Mouse (Mus musculus) neural tube, embryonic 14.5 days (tissue): ENCODE measurements around the gene Clcf1. TPM values are rescaled to one million over a fixed set of nuclear protein-coding genes. Genes with fewer than 3 reads are reported as not detected.

ENCODE experiments used
- ATAC-seq: fragments of 200-750 bp; cut with Nextera tagmentation; 2 replicates; pipeline ENCODE4 v1.8.0; 2017; ENCODE audit warnings: low read depth, mild to moderate bottlenecking, moderate TSS enrichment, moderate library complexity
- H3K27ac ChIP-seq: fragments of 300-500 bp; sonication (generic); 2 replicates; pipeline ENCODE4 v1.5.1; 2014; ENCODE audit warnings: low read depth, mild to moderate bottlenecking, control low read depth, low read length, moderate library complexity, mixed read lengths
- H3K27me3 ChIP-seq: fragments of 300-500 bp; sonication (generic); 2 replicates; pipeline ENCODE4 v1.6.1; 2014; ENCODE audit warnings: low read length; ENCODE audit not compliant: control insufficient read depth, insufficient read depth
- H3K36me3 ChIP-seq: fragments of 300-500 bp; sonication (generic); 2 replicates; pipeline ENCODE4 v1.6.1; 2014; ENCODE audit warnings: low read length, mixed read lengths; ENCODE audit not compliant: control insufficient read depth, insufficient read depth
- H3K4me1 ChIP-seq: fragments of 300-500 bp; sonication (generic); 2 replicates; pipeline ENCODE4 v1.6.1; 2014; ENCODE audit warnings: low read length; ENCODE audit not compliant: control insufficient read depth, insufficient read depth
- H3K4me2 ChIP-seq: fragments of 300-500 bp; sonication (generic); 2 replicates; pipeline ENCODE4 v1.6.1; 2014; ENCODE audit warnings: mild to moderate bottlenecking, low read depth, low read length, control low read depth
- H3K4me3 ChIP-seq: fragments of 300-500 bp; sonication (generic); 2 replicates; pipeline ENCODE4 v1.5.1; 2014; ENCODE audit warnings: low read depth, low read length, control low read depth, mixed read lengths
- H3K9ac ChIP-seq: fragments of 300-500 bp; sonication (generic); replicated peaks from 2 replicates; pipeline ENCODE4 v1.6.1; 2014; ENCODE audit warnings: low read depth, mild to moderate bottlenecking, control low read depth, low read length, mixed read lengths
- H3K9me3 ChIP-seq: fragments of 300-500 bp; sonication (generic); 2 replicates; pipeline ENCODE4 v1.6.1; 2016; ENCODE audit warnings: low read length; ENCODE audit not compliant: control insufficient read depth
- WGBS: fragments of 180-500 bp; shearing (Covaris S2); extraction: QIAGEN DNeasy Blood & Tissue Kit; methylation state at CpG from one replicate; pipeline ENCODE4 v1.1.7; 2014; 5-methylcytosine and 5-hydroxymethylcytosine counted together
- polyA plus RNA-seq: library from polyadenylated mRNA; unstranded; fragments of >200 nt; fragmentation: Nextera tagmentation; extraction: Ambion mirVana; gene quantifications from 2 replicates; pipeline ENCODE4 v1.2.1, GENCODE M21; 2014

The Clcf1 gene
- polyA plus RNA-seq, 1 experiment from 2014 or later: 0.78 TPM

DNA sequence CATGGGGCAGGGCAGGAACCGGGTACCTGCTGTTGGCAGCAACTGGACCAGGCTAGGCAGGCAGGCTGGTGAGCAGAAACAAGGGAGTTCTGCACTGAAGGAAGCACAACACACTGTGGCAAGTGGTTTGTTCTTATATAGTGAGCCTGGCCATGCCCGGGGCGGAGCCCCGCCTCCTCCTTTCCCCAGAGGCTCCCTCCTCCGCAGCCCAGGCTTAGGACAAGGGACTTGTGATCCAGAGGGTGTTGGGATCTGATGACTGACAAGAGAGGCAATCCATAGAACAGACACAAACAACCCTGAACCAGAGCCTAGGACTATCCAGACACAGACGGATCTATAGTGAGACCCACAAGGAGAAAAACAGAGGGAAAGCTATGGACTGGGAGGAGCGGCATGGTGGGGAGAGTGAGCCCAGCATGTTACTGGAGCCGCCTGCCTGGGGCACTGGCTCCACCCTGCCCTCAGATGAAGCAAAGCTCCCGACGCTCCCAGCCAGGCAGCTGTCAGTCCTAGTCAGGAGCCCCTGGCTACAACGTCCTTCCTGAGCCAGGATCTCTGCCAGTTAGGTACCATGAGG, 38.6 kb upstream of the Clcf1 start, which contains the start of gene Carns1:
TSS of gene Carns1 (minus strand) at position 112 of the 580 bp plus-strand sequence.
- Histone ChIP-seq H3K4me2 (peak within 1 kb of the TSS; percentile 27), H3K4me3 (no peak within 1 kb of the TSS), H3K9ac (peak within 1 kb of the TSS; percentile 16), H3K9me3 (no peaks in the 10 kb centered on the region), H3K4me1 (0 out of 2 replicates have a peak, but pooled peaks cover 4% of the 10 kb centered on the region), H3K27ac (no peak within 1 kb of the TSS), H3K36me3 (no peaks in the 10 kb centered on the region), H3K27me3 (no peaks in the 10 kb centered on the region)
- ATAC-seq: peak; percentile 35; the same call in 1 of the 2 replicates
- 2% methylated on average over 11 of the region's 11 CpGs for WGBS

DNA sequence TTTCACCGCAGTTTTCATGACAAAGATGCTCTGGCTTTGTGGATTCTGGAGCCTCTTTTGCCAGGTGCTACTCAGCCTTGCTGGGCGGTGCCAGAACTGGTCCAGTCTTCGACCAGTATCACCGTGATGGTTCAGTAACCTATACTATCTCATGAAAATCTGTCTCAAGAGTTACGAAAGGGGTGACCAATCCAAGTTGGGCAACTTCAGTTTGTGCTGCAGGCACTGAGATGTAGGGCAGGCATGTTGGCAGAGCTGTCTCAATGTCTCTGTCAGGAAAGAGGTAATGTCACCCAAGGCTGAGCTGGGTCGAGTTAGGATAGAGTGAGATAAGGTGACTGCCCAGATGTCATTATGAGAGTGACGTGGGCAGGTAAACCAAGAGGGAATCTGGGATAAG, 33.6 kb upstream of the Clcf1 start:
- Histone ChIP-seq H3K4me3 (no peak overlapping the region), H3K27me3 (no peaks in the 10 kb centered on the region), H3K9me3 (no peaks in the 10 kb centered on the region), H3K4me1 (0 out of 2 replicates have a peak, but pooled peaks cover 4% of the 10 kb centered on the region), H3K9ac (no peak overlapping the region), H3K4me2 (no peak overlapping the region), H3K36me3 (no peaks in the 10 kb centered on the region), H3K27ac (no peak overlapping the region)
- ATAC-seq: no peak
- WGBS: 90% methylated on average over 7 of the region's 7 CpGs

DNA sequence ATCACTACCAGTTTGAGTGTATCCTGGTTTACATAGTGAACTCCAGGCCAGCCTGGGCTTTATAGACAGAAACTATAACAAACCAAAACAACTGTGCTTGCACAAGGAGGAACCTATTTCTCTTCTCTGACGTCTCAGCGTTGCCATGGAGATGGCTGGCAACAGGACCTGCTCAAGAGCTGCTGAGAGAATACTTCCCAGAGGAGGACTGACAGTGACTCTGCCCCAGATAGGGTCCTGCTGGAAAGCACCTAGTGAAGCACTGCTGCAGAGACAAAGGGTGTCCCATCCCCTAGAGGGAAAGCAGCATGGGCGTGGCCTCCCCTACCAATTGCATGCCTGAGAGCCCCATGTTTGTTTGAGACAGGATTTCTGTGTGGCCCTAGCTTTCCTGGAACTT, 32.1 kb upstream of the Clcf1 start:
- Histone ChIP-seq H3K9ac (no peak overlapping the region), H3K4me3 (no peak overlapping the region), H3K27ac (no peak overlapping the region), H3K9me3 (no peaks in the 10 kb centered on the region), H3K4me2 (no peak overlapping the region), H3K36me3 (no peaks in the 10 kb centered on the region), H3K4me1 (no peaks in the 10 kb centered on the region), H3K27me3 (no peaks in the 10 kb centered on the region)
- no peak for ATAC-seq
- WGBS: 40% methylated on average over 3 of the region's 3 CpGs

DNA sequence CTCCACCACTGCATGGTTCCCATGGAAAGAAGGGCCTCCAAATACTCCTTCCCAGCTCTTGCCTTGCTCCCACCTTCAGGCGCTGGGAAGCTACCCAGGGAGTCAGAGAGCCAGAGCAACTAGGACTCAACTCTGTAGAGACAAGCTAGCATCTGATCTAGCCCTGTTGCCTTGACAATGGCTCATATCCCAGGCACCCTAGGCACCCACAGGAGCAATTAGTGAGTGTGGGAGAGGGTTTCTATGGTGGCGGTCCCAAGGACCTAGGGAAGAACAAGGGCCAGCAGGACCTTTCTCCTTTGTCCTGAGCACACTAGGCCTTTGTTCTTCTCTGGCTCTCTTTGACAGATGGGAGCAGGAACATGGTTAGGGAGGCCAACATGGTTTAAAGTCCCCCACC, 30.3 kb upstream of the Clcf1 start:
- 65% methylated on average over 2 of the region's 2 CpGs for WGBS
- H3K4me1 ChIP-seq: no peaks in the 10 kb centered on the region
- ATAC-seq: no peak

DNA sequence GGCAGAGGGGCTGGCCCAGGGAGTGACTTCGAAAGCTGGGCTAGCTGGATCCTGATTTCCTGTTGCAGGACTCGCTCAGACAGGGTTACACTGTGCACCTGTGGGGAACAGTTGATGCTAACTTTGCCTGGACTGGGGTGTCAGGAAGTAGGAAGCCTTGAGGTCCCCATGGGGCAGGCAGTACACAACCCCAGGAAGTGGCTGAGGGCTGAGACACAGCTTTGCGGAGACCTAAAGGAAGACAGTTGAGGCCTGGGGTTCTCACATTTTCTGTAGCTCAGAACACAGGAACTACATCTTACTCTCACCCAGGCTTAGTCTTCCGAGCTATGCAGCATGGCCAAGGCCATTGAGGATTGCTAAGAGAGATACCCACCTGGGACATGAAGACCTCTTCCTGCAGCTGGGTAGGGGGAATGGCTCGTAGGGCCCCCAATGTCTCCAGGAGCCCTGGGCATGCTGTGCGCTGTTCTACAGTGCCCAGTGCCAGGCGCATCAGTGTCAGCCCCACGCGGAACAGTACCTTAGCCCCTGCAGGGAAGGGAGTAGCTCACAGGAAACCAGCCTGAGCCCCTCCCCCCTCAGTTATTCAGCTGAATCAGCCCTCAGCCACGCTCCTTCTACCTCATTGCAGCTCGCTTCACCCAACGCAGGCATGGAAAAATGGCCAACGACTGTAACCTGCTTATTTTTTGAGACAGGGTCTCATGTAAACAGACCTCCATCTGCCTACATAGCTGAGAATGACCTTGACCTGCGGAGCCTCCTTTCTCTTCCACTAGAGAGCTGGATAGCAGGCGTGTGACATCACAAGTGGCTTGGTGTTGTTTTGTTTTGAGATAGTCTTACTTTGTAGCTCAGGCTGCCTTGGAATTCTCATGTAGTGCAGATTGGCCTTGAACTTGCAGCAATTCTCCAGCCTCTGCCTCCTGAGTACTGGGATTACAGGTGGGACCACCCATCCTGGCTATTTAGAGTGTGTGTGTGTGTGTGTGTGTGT, 28.8 kb upstream of the Clcf1 start:
- no peaks in the 10 kb centered on the region for H3K27me3 ChIP-seq
- no peaks in the 10 kb centered on the region for H3K4me1 ChIP-seq
- no peak overlapping the region for H3K9ac ChIP-seq
- H3K36me3 ChIP-seq: no peaks in the 10 kb centered on the region
- no peaks in the 10 kb centered on the region for H3K9me3 ChIP-seq
- H3K27ac ChIP-seq: no peak overlapping the region
- WGBS: 56% methylated on average over 15 of the region's 15 CpGs
- no peak for ATAC-seq
- no peak overlapping the region for H3K4me3 ChIP-seq
- no peak overlapping the region for H3K4me2 ChIP-seq

More for the DNA sequence above, 30.3 kb upstream of the Clcf1 start:
- Histone ChIP-seq H3K9ac (no peak overlapping the region), H3K36me3 (no peaks in the 10 kb centered on the region), H3K27ac (no peak overlapping the region), H3K9me3 (no peaks in the 10 kb centered on the region), H3K4me3 (no peak overlapping the region), H3K4me2 (no peak overlapping the region), H3K27me3 (no peaks in the 10 kb centered on the region)

DNA sequence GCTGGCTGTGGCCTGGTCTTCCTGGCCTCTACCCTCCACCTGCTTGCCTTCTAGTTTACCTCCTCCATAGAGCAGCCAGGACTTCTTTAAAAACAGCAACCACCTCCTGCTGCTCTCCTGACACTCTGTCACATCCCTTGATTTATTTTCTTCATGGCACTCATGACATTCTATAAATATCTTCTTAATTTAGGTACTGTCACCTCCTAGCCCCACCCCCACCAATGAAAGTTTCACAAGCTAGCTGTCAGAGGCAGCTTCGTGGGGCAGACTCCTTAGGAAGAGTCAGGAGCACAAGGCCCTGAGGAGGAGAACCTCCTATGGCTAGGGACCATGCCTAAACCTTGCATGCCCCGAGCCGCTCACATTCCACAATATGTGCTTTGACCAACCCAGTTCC, 26.7 kb upstream of the Clcf1 start:
- 80% methylated on average over 3 of the region's 3 CpGs for WGBS
- H3K4me3 ChIP-seq: no peak overlapping the region

DNA sequence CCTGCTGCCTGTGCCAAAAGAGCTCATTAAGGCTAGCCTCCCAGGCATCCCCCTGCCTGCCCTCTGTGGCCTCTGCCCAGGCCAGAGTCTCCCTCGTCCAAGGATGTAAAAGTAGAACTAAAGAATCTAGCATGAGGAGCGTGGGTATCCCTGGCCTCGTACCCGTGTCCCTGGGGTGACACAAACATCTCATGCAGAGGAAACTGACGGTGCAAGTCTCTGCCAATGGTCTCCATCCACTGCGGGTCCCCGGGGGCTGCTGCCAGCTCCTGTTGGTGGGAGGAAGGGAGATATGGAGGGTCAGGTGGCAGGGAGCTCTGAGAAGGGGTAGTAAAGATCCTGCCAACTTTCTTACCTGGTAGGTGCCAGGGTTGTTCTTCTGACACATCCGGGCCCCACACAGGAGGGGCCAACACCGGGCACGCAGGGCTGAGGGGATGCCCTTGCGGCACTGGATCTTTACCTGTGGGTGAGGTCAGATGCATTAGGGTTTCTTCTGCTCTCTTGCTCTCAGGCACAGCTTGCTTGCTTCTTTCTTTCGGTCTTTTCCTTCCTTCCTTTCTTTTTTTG, 24.9 kb upstream of the Clcf1 start:
- Histone ChIP-seq H3K9me3 (no peaks in the 10 kb centered on the region), H3K4me2 (no peak overlapping the region), H3K9ac (no peak overlapping the region), H3K4me1 (peaks cover 10% of the 10 kb centered on the region), H3K27ac (no peak overlapping the region), H3K4me3 (no peak overlapping the region), H3K27me3 (no peaks in the 10 kb centered on the region), H3K36me3 (peaks cover 7% of the 10 kb centered on the region)
- no peak for ATAC-seq
- WGBS: 83% methylated on average over 12 of the region's 12 CpGs

More for the DNA sequence above, 26.7 kb upstream of the Clcf1 start:
- Histone ChIP-seq H3K36me3 (no peaks in the 10 kb centered on the region), H3K27me3 (no peaks in the 10 kb centered on the region), H3K9ac (no peak overlapping the region), H3K4me1 (no peaks in the 10 kb centered on the region), H3K4me2 (no peak overlapping the region), H3K9me3 (no peaks in the 10 kb centered on the region), H3K27ac (no peak overlapping the region)
- no peak for ATAC-seq

DNA sequence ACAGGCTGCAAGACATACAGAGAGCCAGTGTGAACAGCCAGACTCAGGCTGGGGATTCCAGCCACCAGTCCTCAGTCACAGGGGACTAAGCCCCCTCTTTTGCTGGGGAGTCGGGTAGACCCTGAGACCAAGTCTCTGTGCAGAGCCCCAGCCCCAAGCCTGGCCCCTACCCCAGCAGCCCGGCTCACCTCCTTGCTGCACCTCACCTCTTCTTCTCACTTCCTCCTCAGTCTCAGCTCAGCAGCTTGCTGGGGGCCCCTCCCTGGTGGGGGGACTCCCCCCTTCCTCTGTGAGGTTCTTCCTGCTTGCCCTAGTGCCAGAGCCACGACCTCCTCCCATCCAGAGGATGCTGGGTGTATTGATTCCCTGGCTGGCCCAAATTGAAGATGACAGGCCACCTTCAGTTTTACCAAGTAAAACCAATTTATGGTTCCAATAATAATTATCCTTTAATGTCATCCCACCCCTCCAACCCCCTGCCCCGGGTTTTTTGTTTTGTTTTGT, 23.2 kb upstream of the Clcf1 start, which contains the start of gene Tbc1d10c:
TSS of gene Tbc1d10c (minus strand) at position 454 of the 504 bp plus-strand sequence.
- peak within 1 kb of the TSS; percentile 80 for H3K4me3 ChIP-seq
- peaks cover 24% of the 10 kb centered on the region for H3K36me3 ChIP-seq
- H3K9ac ChIP-seq: peak within 1 kb of the TSS; percentile 98
- WGBS: 54% methylated on average over 3 of the region's 4 CpGs
- no peak for ATAC-seq
- H3K27ac ChIP-seq: peak within 1 kb of the TSS; percentile 91
- H3K9me3 ChIP-seq: no peaks in the 10 kb centered on the region
- peak within 1 kb of the TSS; percentile 97 for H3K4me2 ChIP-seq
- H3K27me3 ChIP-seq: no peaks in the 10 kb centered on the region
- peaks cover 10% of the 10 kb centered on the region for H3K4me1 ChIP-seq
